Mouse (Mus musculus) MEL (cell line): Measurements from ENCODE around the gene Snrpd3.
"Not testable (repeated sequence)": the region's sequence is repeated elsewhere in the genome, so short reads cannot be mapped to it uniquely, and the experiment has no call there.

ENCODE experiments used
- CTCF ChIP-seq, 3 experiments: IDR thresholded peaks in 2 of 3; conservative IDR thresholded peaks in 1 of 3; 2 replicates each; pipeline ENCODE4 v1.5.1; 2011 to 2012; ENCODE audit warnings: low read length in 3 of 3, low read depth in 2 of 3, mild to moderate bottlenecking in 2 of 3, improper control_type of control experiment in 1 of 3, inconsistent platforms in 1 of 3, mixed read lengths in 1 of 3, moderate library complexity in 1 of 3; ENCODE audit not compliant: control insufficient read depth in 1 of 3, insufficient read depth in 1 of 3, poor library complexity in 1 of 3, severe bottlenecking in 1 of 3
- KAT2A ChIP-seq: conservative IDR thresholded peaks from 2 replicates; pipeline ENCODE4 v1.6.1; 2012; ENCODE audit warnings: low read depth, low read length, improper control_type of control experiment, inconsistent platforms
- MAX ChIP-seq: IDR thresholded peaks from 2 replicates; pipeline ENCODE4 v1.6.1; 2011; ENCODE audit warnings: low read length, improper control_type of control experiment
- POLR2A ChIP-seq, 2 experiments: IDR thresholded peaks; 2 replicates each; pipeline ENCODE4 v1.6.1; 2011 to 2012; ENCODE audit warnings: low read length in 2 of 2, mild to moderate bottlenecking in 2 of 2, control low read depth in 1 of 2, improper control_type of control experiment in 1 of 2, low read depth in 1 of 2, moderate library complexity in 1 of 2; ENCODE audit not compliant: control insufficient read depth in 1 of 2, insufficient read depth in 1 of 2, poor library complexity in 1 of 2
- POLR2AphosphoS2 ChIP-seq: IDR thresholded peaks from 2 replicates; pipeline ENCODE4 v1.6.1; 2011; ENCODE audit warnings: low read length, improper control_type of control experiment
- POLR2AphosphoS5 ChIP-seq: IDR thresholded peaks from 2 replicates; pipeline ENCODE4 v1.6.1; 2012; ENCODE audit warnings: low read depth, borderline replicate concordance, mild to moderate bottlenecking, inconsistent platforms, low read length, moderate library complexity, mixed read lengths

- not testable (repeated sequence) for TF ChIP-seq POLR2AphosphoS5; KAT2A; CTCF (IDR thresholded peaks at IDR 0.05 in 2 of 3, conservative IDR thresholded peaks at IDR 0.05 in 1 of 3; ENCODE audit: control insufficient read depth in 1 of 3, insufficient read depth in 1 of 3, low read depth in 2 of 3, low read length in 3 of 3, poor library complexity in 1 of 3, severe bottlenecking in 1 of 3); MAX; POLR2AphosphoS2; POLR2A (IDR thresholded peaks at IDR 0.05; ENCODE audit: control insufficient read depth in 1 of 2, insufficient read depth in 1 of 2, low read depth in 1 of 2, low read length in 2 of 2, poor library complexity in 1 of 2)
Observed at GRCm38 (mm10) chr10:75499214-75499613, 18.1 kb upstream of the Snrpd3 start.
